Mouse (Mus musculus) large intestine, adult 2 months (tissue): ENCODE data around the gene Mre11a. TPM values are rescaled to one million over a fixed set of nuclear protein-coding genes. Genes with fewer than 3 reads are reported as not detected.
"Not testable (repeated sequence)": the region's sequence is repeated elsewhere in the genome, so short reads cannot be mapped to it uniquely, and the experiment has no call there.

Experiments
- DNase-seq: peaks from one replicate; pipeline ENCODE4 v3.0.0-alpha.2; 2012; ENCODE audit warnings: low read depth, low spot score
- WGBS: fragments of 180-500 bp; shearing (Covaris S2); methylation state at CpG from one replicate; pipeline ENCODE4 v1.1.7; 2018; 5-methylcytosine and 5-hydroxymethylcytosine counted together
- polyA plus RNA-seq: library from polyadenylated mRNA; depleted of rRNA; stranded (reverse); fragments of >200 nt; gene quantifications from 2 replicates; pipeline ENCODE4 v1.2.3, GENCODE M21; 2012; rRNA removed

Mre11a gene
- polyA plus RNA-seq, 1 experiment = 3.1 TPM

DNA sequence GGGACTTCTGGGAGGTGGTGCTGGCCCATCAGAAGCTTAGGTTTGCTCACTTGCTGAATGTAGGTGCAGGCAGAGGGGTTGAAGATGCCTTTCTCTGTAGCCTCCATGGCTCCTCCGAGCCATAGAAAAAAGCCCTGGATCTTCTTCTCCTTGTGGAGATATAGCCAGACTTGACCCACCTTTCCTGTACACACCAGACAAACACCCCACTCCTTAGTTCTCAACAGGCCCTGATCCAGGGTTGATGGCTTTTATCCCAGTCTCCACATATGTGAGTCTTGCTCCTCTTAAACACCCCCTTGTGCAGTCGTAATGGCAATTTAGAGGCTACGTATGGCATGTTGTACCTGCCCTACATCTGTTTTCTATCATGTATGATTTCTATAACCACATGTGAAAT lies 78.7 kb downstream of the Mre11a start:
- WGBS = 80% methylated on average over 3 of the region's 3 CpGs
- DNase-seq = no peak

DNA sequence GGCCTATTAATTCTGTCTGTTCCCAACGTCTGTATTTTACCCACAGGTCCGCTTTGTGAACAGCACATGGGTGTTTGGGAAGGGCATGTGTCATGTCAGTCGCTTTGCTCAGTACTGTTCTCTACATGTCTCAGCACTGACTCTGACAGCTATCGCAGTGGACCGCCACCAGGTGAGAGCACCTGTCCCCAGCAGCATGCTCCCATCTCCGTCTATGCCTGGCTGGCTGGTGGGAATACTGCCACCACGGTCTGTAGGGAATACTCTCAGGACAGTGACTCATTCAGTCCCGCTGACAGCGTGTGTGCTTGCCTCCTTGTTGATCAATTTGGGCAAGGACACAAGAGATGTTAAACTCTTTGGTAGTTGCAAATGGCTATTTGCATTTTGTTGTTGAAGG lies 80.3 kb downstream of the Mre11a start:
- 74% methylated on average over 9 of the region's 9 CpGs for WGBS
- DNase-seq = no peak

DNA sequence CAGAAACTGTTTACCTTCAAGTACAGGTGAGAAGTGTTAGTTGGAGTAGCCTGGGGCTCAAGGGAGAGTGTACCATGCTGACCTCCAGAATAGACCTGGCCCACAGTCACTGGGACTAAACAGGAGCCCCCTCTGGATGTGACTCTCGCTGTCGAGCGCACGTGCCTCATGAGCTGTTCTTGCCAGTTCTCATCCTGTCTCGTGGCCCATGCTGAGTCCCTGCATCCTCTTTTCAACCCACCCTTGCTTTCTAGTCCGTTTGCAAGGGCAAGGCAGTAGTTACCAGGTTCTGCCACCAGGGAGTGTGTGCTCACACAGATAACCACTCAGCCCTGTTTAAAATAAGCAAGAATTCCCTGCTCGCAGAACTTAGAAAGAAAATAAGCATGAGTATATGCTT lies 82.5 kb downstream of the Mre11a start:
- no peak for DNase-seq
- 30% methylated on average over 7 of the region's 7 CpGs for WGBS

DNA sequence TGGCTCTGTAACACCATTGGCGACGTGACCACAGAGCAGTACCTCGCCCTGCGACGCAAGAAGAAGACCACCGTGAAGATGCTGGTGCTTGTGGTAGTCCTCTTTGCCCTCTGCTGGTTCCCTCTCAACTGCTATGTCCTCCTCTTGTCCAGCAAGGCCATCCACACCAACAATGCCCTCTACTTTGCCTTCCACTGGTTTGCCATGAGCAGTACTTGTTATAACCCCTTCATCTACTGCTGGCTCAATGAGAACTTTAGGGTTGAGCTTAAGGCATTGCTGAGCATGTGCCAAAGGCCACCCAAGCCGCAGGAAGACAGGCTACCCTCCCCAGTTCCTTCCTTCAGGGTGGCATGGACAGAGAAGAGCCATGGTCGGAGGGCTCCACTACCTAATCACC lies 83.9 kb downstream of the Mre11a start:
- WGBS = 97% methylated on average over 8 of the region's 8 CpGs
- DNase-seq = no peak

DNA sequence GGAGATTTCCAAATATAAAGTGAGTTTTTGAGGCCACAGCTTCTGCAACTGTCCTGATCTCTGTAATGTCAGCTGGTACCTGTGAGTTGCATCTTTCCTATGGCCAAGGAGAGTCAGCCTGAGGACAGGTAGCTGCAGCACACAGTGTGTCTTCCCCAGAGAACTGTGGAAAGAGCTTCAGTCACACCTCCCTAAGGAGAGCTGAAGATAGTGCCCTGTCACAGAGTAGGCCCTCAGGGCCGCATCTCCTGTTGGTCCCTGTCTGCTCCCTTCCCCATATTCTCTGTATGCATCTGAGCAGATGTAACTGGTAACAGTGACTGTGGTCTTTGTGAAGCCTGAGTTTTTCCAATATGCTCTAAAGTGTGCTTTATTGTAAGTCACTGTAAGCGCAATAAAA lies 85.9 kb downstream of the Mre11a start:
- 83% methylated on average over 2 of the region's 2 CpGs for WGBS
- no peak for DNase-seq

DNA sequence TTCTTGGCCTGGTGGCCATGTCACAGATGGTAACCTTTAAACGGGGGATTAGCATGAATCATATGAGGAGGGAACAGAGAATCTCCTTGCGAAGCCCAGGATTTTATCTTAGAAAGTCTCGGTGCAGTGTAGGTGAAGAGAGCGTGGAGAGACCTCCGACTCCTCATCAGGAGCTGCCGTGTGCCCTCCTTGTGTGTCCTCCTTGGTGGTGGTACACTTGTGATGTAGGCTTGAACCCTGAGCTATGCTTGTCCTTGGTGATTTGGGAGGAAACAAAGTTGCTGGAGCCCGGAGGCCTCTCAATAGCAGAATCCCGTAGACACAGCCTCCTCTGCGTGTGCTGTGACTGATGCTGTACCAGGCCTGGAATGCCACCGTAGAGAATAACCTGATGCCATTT lies 86.3 kb downstream of the Mre11a start:
- 90% methylated on average over 10 of the region's 10 CpGs for WGBS
- DNase-seq = no peak

DNA sequence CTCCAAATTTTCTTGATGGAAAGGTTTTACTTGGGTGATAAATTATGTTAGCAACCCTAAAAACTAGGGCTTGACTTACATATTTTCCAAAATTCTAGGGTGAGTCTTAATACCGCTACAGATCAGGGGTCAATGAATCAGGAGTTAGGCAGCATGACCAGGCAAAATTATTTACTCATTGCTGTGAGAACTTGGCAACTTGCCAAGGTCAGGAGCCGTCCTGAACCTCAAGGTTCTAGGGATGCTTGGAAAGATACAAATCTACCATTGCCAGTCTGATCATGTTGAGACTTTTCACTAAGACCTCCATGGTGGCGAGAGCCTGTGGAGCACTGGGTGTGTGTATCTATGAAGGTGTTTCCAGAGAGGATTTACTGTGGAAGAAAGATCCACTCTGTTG lies 87.1 kb downstream of the Mre11a start:
- no peak for DNase-seq
- 52% methylated on average over 3 of the region's 3 CpGs for WGBS

DNA sequence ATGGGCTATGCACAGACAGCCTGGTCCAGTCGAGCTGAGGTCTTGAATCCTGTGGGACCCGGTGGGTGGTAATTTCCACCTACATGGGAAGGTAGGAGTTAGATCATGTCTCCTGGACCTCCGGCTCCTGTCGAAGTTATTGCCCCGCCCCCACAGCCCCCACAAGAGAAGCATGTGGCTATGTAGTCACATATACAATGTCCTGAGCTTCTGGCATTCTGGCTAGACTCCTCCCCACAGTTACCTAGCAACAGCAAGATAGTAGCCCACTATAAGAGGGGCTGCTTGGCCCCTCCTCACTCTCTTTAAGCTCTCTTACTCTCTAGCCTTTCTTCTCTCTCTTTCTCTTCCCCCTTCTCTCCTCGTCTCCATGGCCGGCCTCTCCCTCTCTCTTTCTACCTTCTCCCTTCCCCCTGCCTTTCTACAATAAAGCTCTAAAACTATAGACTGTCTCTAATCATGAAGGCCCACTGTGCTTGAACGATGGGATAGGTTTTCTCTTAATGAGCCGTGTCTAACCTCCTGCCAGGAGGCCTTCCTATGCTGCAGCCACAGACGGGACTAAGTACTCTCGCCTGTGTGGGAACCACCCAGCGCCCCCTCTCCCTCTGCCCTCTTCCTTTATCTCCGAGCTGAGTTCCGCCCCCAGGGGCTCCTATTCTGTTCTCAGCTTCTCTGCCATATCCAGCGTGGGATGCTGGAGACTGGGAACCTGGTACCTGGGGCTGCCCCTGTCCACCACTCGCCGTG lies 87.9 kb downstream of the Mre11a start:
- 70% methylated on average over 17 of the region's 17 CpGs for WGBS

DNA sequence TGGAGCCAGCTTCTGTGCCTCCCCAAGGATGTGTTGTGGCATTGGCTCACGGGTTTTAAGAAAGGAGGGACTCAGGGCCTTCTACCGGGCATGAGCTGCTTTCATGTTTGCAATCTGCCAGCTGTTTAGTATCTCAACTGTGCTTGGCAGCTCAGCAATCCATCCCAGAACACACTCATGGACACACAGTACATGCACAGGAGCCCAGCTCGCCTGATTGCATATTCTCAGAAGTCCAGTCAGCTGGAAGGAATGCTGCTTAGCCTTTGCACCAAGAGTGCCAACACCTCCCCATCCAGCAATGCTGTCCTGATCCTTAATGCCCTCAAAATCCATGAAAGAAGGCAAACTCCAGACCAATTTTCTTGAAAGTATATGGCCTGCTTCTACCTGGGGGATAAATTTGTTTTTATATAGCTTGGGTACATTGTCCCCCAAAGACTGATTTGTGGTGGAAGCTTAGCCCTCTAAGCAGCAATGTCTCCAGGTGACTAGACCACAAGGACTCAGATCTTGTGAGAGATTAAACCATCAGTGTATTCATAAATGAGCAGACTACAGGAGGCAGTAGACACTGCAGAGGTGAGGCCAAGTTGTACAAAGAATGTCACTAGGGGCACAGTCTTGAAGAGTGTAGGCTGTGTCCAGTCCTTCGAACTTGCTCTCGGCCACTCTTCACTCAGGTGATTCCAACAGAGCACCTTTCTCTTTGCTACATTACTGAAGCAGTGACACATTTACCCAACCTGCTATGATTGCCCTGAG lies 91.5 kb downstream of the Mre11a start:
- WGBS = 86% methylated on average over 5 of the region's 5 CpGs
- DNase-seq = no peak

More for the DNA sequence above, 87.9 kb downstream of the Mre11a start:
- DNase-seq = no peak

DNA sequence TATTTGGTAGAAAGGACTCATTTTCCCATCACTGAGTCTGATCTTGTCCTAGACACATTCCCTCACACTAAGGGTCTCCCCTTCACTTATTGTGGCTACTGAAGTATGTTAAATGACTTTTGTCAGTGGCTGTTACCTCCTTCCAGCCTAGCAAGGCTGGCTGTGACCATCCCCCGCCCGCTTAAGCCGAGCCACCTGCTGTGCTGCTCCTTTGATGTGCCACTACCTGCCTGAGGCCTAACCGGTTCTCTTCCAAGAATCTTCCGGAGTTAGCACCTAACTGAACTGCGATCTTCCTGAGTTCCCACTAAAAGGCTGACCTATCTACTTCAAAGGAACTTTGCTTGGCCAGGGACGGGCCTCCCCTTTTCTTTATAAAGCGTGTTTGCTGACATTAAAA lies 92.1 kb downstream of the Mre11a start:
- WGBS = 33% methylated on average over 8 of the region's 8 CpGs
- DNase-seq = not testable (repeated sequence)

DNA sequence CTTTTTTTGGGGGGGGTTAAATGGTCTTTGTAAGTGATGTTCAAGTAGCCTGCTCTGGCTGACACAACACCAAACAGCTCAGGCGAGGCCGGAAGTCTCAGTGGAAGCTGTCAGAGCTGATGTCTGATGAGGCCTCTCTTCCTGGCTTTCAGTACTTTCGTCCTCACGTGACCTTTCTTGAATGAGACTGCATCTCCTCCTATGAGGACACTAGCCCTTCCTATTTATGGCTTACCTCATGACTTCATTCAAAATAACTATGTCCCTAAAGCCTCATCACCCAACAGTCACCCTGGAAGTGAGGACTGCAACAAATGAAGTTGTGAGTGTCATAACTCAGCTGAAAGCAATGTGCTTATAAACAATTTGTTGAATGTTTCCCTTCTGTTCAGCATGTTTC lies 100.2 kb downstream of the Mre11a start:
- no peak for DNase-seq
- 68% methylated on average over 4 of the region's 4 CpGs for WGBS

DNA sequence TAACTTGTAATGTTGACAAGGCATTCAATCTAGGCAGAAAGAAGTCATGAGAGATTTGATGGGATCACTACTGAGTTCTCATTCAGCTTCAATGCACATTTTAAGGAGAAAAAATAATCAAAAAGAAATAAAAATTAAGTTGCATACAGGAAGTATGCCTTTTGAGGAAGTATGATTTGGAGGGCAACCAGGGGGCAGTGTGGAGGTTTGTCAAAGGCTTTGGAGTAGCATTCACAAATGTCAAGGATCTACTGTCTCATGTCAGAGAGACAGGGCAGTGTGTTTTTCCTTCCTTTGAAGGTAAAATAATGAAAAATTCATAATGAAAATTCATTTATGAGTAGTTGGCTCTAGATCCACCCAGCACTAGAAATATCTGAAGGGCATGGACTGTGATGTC lies 100.7 kb downstream of the Mre11a start:
- DNase-seq = no peak

DNA sequence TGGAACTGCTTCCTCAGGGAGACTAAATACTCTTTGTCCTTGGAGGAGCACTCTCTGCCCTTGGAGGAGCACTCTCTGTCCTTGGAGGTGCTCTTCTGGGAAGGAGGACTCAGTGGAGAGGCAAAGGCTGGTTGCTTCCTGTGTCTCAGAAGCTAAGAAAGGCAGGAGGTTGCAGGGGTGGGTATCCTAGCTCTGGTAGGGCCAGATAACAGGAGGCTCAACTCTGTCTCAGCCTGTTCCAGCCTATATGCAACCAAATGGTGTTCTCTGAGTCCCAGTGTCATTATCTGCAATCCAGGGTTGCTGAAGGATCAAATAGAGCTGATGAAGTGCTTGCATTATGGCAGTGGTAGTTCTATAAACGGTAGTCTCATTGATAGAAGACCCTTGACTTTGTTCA lies 101.5 kb downstream of the Mre11a start:
- WGBS = 84% methylated on average over 1 of the region's 1 CpGs
- DNase-seq = no peak

Other genes starting within 250 kb of the Mre11a start
- gene Amotl1, start 139.6 kb upstream of the Mre11a start, polyA plus RNA-seq = 4.9 and 5.9 TPM in 2 replicates
- 1.4 and 2.0 TPM in 2 replicates for gene Piwil4, start 43.9 kb upstream of the Mre11a start, polyA plus RNA-seq
- 9.5 and 12.8 TPM in 2 replicates for gene Fut4, start 32.3 kb upstream of the Mre11a start, polyA plus RNA-seq
- not detected in 2 replicates for gene 1700012B09Rik, start 13.6 kb upstream of the Mre11a start, polyA plus RNA-seq
- gene Ankrd49, start 202 bp downstream of the Mre11a start, polyA plus RNA-seq = 5.2 and 9.5 TPM in 2 replicates
- gene Gpr83, start 75.6 kb downstream of the Mre11a start, polyA plus RNA-seq = 0.16 and 0.32 TPM in 2 replicates
- 4.8 and 7.4 TPM in 2 replicates for gene Izumo1r, start 119.3 kb downstream of the Mre11a start, polyA plus RNA-seq